In genomic region chr15:78403896-78404295, GRCm38 (mm10) we compare ENCODE assay signal across 10 mouse cellular contexts. TPM values are rescaled to one million over a fixed set of nuclear protein-coding genes. Genes with fewer than 3 reads are reported as not detected.
A peak's percentile ranks its signal among the peaks of the same experiment; 100 is the strongest.
DNase-seq lines count a peak whose midpoint lies in the region; ATAC-seq and TF ChIP-seq lines count a peak whose summit lies in the region.
"Had no signal": no experiment of that assay in that cellular context is flagged by ENCODE, and none has a peak within 500 bp of the region (broad histone marks: within the 10 kb centered on the region; RNA-seq: fewer than 3 reads in every experiment).

No protein-coding gene starts in this region.

- WGBS in forebrain, embryonic 14.5 days = 21% methylated on average over 1 of the region's 1 CpGs
- WGBS in intestine, embryonic 15.5 days = 81% methylated on average over 1 of the region's 1 CpGs
- WGBS in lung, adult 2 months = 29% methylated on average over 1 of the region's 1 CpGs

- no peaks in the 10 kb centered on the region for H3K9me3 ChIP-seq in erythroblast, embryonic 14.5 days (ENCODE audit: control insufficient read depth, low read length)
- no peaks in the 10 kb centered on the region for H3K9me3 ChIP-seq in ES-E14 (ENCODE audit: control insufficient read depth, insufficient read depth, low read depth, low read length)
- H3K9me3 ChIP-seq in forebrain, embryonic 14.5 days (replicated peaks; ENCODE audit: control insufficient read depth, low read length) = no peaks in the 10 kb centered on the region
- H3K9me3 ChIP-seq in intestine, embryonic 15.5 days = no peaks in the 10 kb centered on the region
- H3K9me3 ChIP-seq: limb, embryonic 13.5 days had no signal

- no peak for TF ChIP-seq CTCF in lung, adult 2 months (IDR thresholded peaks at IDR 0.05; ENCODE audit: insufficient read depth, low read length)

- in situ Hi-C loops in ES-E14 (cut with MboI; ENCODE audit: low sequenced_read_pairs in 2 of 2, unreplicated experiment in 2 of 2) = no loop called here

- ATAC-seq in erythroblast, adult 5-6 weeks (replicated peaks; ENCODE audit: low FRiP score, poor library complexity, severe bottlenecking) = no peak
- no peak for ATAC-seq in forebrain, embryonic 14.5 days
- ATAC-seq in intestine, embryonic 15.5 days = no peak
- ATAC-seq in megakaryocyte-erythroid progenitor cell, adult 5-6 weeks (replicated peaks; ENCODE audit: low FRiP score, low TSS enrichment, poor library complexity, severe bottlenecking) = no peak

- TF ChIP-seq POLR2A in lung, adult 2 months (IDR thresholded peaks at IDR 0.05; ENCODE audit: borderline replicate concordance, extremely low read depth, low read depth, low read length) = no peak

- DNase-seq in ES-E14 (ENCODE audit: low read depth, low spot score) = no peak
- peak; percentile 68 for DNase-seq in forebrain, embryonic 14.5 days (ENCODE audit: low spot score)
- peak; percentile 43 for DNase-seq in lung, adult 2 months
- no peak for DNase-seq in spleen, postnatal 4 days (ENCODE audit: low spot score in 2 of 2)

- H3K36me3 ChIP-seq in erythroblast, embryonic 14.5 days (ENCODE audit: control insufficient read depth) = peaks cover 66% of the 10 kb centered on the region
- H3K36me3 ChIP-seq in ES-E14 (ENCODE audit: control insufficient read depth, insufficient read depth, low read length, poor library complexity, severe bottlenecking) = peaks cover 2% of the 10 kb centered on the region; the same call in 1 of the 2 replicates
- H3K36me3 ChIP-seq in forebrain, embryonic 14.5 days (ENCODE audit: control insufficient read depth, insufficient read depth, low read length) = no peaks in the 10 kb centered on the region
- H3K36me3 ChIP-seq in intestine, embryonic 15.5 days = no peaks in the 10 kb centered on the region
- H3K36me3 ChIP-seq: limb, embryonic 13.5 days had no signal

- no peak overlapping the region for H3K4me2 ChIP-seq in forebrain, embryonic 14.5 days (ENCODE audit: low read length)
- peak overlapping the region; percentile 30 for H3K4me2 ChIP-seq in intestine, embryonic 15.5 days (replicated peaks)

- H3K27ac ChIP-seq in ES-E14 (ENCODE audit: insufficient read depth, low read depth, low read length, poor library complexity, severe bottlenecking) = peak overlapping the region; percentile 26; the same call in 1 of the 2 replicates
- no peak overlapping the region for H3K27ac ChIP-seq in forebrain, embryonic 14.5 days (ENCODE audit: low read depth, low read length)
- peak overlapping the region; percentile 48; the same call in 1 of the 2 replicates for H3K27ac ChIP-seq in intestine, embryonic 15.5 days
- H3K27ac ChIP-seq: limb, embryonic 13.5 days had no signal

- H3K9ac ChIP-seq in ES-E14 (ENCODE audit: insufficient read depth, low read depth, low read length, poor library complexity, severe bottlenecking) = no peak overlapping the region
- H3K9ac ChIP-seq in forebrain, embryonic 14.5 days (ENCODE audit: low read length) = no peak overlapping the region
- no peak overlapping the region for H3K9ac ChIP-seq in intestine, embryonic 15.5 days
- H3K9ac ChIP-seq: limb, embryonic 13.5 days had no signal

- peaks cover 79% of the 10 kb centered on the region for H3K4me1 ChIP-seq in erythroblast, embryonic 14.5 days (ENCODE audit: control insufficient read depth)
- peaks cover 4 to 19% of the 10 kb centered on the region in 2 experiments; a peak in 2 of 4 replicates for H3K4me1 ChIP-seq in ES-E14 (ENCODE audit: control insufficient read depth in 2 of 2, insufficient read depth in 2 of 2, low read length in 2 of 2, poor library complexity in 1 of 2)
- H3K4me1 ChIP-seq in forebrain, embryonic 14.5 days (ENCODE audit: control insufficient read depth, insufficient read depth, low read length) = peaks cover 22% of the 10 kb centered on the region
- peaks cover 35% of the 10 kb centered on the region for H3K4me1 ChIP-seq in intestine, embryonic 15.5 days (replicated peaks)
- peaks cover 14% of the 10 kb centered on the region for H3K4me1 ChIP-seq in lung, adult 2 months (ENCODE audit: control insufficient read depth, insufficient read depth, low read length)

- no peaks in the 10 kb centered on the region for H3K27me3 ChIP-seq in erythroblast, embryonic 14.5 days (ENCODE audit: control insufficient read depth)
- peaks cover 8% of the 10 kb centered on the region; the same call in 1 of the 2 replicates for H3K27me3 ChIP-seq in forebrain, embryonic 14.5 days (replicated peaks; ENCODE audit: control insufficient read depth, insufficient read depth, low read length)
- peaks cover 5% of the 10 kb centered on the region for H3K27me3 ChIP-seq in intestine, embryonic 15.5 days (replicated peaks)

- peak overlapping the region; percentile 100 for H3K4me3 ChIP-seq in erythroblast, embryonic 14.5 days (replicated peaks)
- no peak overlapping the region for H3K4me3 ChIP-seq in ES-E14 (ENCODE audit: insufficient read depth in 1 of 2, low read depth in 1 of 2, low read length in 2 of 2, poor library complexity in 1 of 2, severe bottlenecking in 1 of 2)
- no peak overlapping the region for H3K4me3 ChIP-seq in forebrain, embryonic 14.5 days (ENCODE audit: low read depth, low read length)
- no peak overlapping the region for H3K4me3 ChIP-seq in intestine, embryonic 15.5 days (replicated peaks)
- peak overlapping the region; percentile 25 for H3K4me3 ChIP-seq in lung, adult 2 months (replicated peaks; ENCODE audit: extremely low read depth, low read depth, low read length)
- H3K4me3 ChIP-seq: limb, embryonic 13.5 days had no signal

TF ChIP-seq in ES-E14, 5 proteins besides CTCF, POLR2A, EP300 and RAD21:
- no peak for TF ChIP-seq ZNF384 (IDR thresholded peaks at IDR 0.05; ENCODE audit: low read depth, low read length)
- no peak for TF ChIP-seq CHD2 (IDR thresholded peaks at IDR 0.05; ENCODE audit: low read depth, low read length)
- TF ChIP-seq ZC3H11A (IDR thresholded peaks at IDR 0.05; ENCODE audit: borderline replicate concordance, low read depth, low read length) = no peak
- TF ChIP-seq MAFK (IDR thresholded peaks at IDR 0.05; ENCODE audit: insufficient read depth, low read depth, low read length) = no peak
- TF ChIP-seq HCFC1 (IDR thresholded peaks at IDR 0.05; ENCODE audit: borderline replicate concordance, insufficient read depth, low read length) = no peak

RNA-seq across cellular contexts. Expression of gene Tst, which starts 1.8 kb away (rescaled TPM):
- 3.8 and 3.9 TPM in 2 replicates for polyA plus RNA-seq in erythroblast, embryonic 14.5 days (2012)
- 5.2 and 6.0 TPM in 2 replicates for total RNA-seq in erythroblast, adult 5-6 weeks (2015; ENCODE audit: low replicate concordance)
- 3.5 and 8.1 TPM in 2 replicates for total RNA-seq in erythroblast, adult 5-6 weeks (2017; ENCODE audit: low replicate concordance)
- total RNA-seq in ES-E14 (2012; rRNA removed) = 14.9 and 22.4 TPM in 2 replicates
- 27.0 and 27.4 TPM in 2 replicates for polyA plus RNA-seq in forebrain, embryonic 14.5 days (2014; fragmentation: Nextera tagmentation; extraction: Ambion mirVana)
- 33.4 and 45.0 TPM in 2 replicates for polyA plus RNA-seq in intestine, embryonic 15.5 days (2015; fragmentation: Nextera tagmentation; extraction: Ambion mirVana)
- 122 and 136 TPM in 2 replicates for polyA plus RNA-seq in lung, adult 2 months (2012; rRNA removed)
- total RNA-seq in megakaryocyte-erythroid progenitor cell, adult 5-6 weeks (2014; fragmentation: Nextera tagmentation) = 6.4 and 10.2 TPM in 2 replicates
- total RNA-seq in megakaryocyte-erythroid progenitor cell, adult 5-6 weeks (2017) = 0.80 and 2.1 TPM in 2 replicates

RNA-seq across cellular contexts. Expression of gene Mpst, which starts 2.3 kb away (rescaled TPM):
- 68.7 and 72.8 TPM in 2 replicates for polyA plus RNA-seq in erythroblast, embryonic 14.5 days (2012)
- total RNA-seq in erythroblast, adult 5-6 weeks (2015; ENCODE audit: low replicate concordance) = 7.7 and 10.4 TPM in 2 replicates
- total RNA-seq in erythroblast, adult 5-6 weeks (2017; ENCODE audit: low replicate concordance) = 22.4 and 39.6 TPM in 2 replicates
- total RNA-seq in ES-E14 (2012; rRNA removed) = 15.1 and 18.8 TPM in 2 replicates
- polyA plus RNA-seq in forebrain, embryonic 14.5 days (2014; fragmentation: Nextera tagmentation; extraction: Ambion mirVana) = 5.9 and 6.1 TPM in 2 replicates
- polyA plus RNA-seq in intestine, embryonic 15.5 days (2015; fragmentation: Nextera tagmentation; extraction: Ambion mirVana) = 2.6 and 3.1 TPM in 2 replicates
- polyA plus RNA-seq in lung, adult 2 months (2012; rRNA removed) = 136 and 145 TPM in 2 replicates
- total RNA-seq in megakaryocyte-erythroid progenitor cell, adult 5-6 weeks (2014; fragmentation: Nextera tagmentation) = 18.7 and 23.2 TPM in 2 replicates
- total RNA-seq in megakaryocyte-erythroid progenitor cell, adult 5-6 weeks (2017) = 37.0 and 41.1 TPM in 2 replicates

RNA-seq across cellular contexts. Expression of gene Tex33, which starts 8.2 kb away (rescaled TPM):
- polyA plus RNA-seq in erythroblast, embryonic 14.5 days (2012) = not detected in 2 replicates
- not detected in 2 replicates for total RNA-seq in erythroblast, adult 5-6 weeks (2015; ENCODE audit: low replicate concordance)
- total RNA-seq in erythroblast, adult 5-6 weeks (2017; ENCODE audit: low replicate concordance) = not detected in 2 replicates
- not detected in 2 replicates for total RNA-seq in ES-E14 (2012; rRNA removed)
- not detected in 2 replicates for polyA plus RNA-seq in forebrain, embryonic 14.5 days (2014; fragmentation: Nextera tagmentation; extraction: Ambion mirVana)
- not detected in 2 replicates for polyA plus RNA-seq in intestine, embryonic 15.5 days (2015; fragmentation: Nextera tagmentation; extraction: Ambion mirVana)
- not detected in 2 replicates for polyA plus RNA-seq in lung, adult 2 months (2012; rRNA removed)
- total RNA-seq in megakaryocyte-erythroid progenitor cell, adult 5-6 weeks (2014; fragmentation: Nextera tagmentation) = not detected in 2 replicates
- not detected in 2 replicates for total RNA-seq in megakaryocyte-erythroid progenitor cell, adult 5-6 weeks (2017)
- total RNA-seq: common myeloid progenitor, adult 5-6 weeks had no signal
- polyA plus RNA-seq: limb, embryonic 13.5 days had no signal

RNA-seq across cellular contexts. Expression of gene Kctd17, which starts 24.5 kb away (rescaled TPM):
- 0.07 and 0.10 TPM in 2 replicates for polyA plus RNA-seq in erythroblast, embryonic 14.5 days (2012)
- total RNA-seq in erythroblast, adult 5-6 weeks (2015; ENCODE audit: low replicate concordance) = 1.0 TPM in 1 of 2 replicates, not detected in the other
- total RNA-seq in erythroblast, adult 5-6 weeks (2017; ENCODE audit: low replicate concordance) = 0.98 and 2.0 TPM in 2 replicates
- total RNA-seq in ES-E14 (2012; rRNA removed) = 24.7 and 28.0 TPM in 2 replicates
- polyA plus RNA-seq in forebrain, embryonic 14.5 days (2014; fragmentation: Nextera tagmentation; extraction: Ambion mirVana) = 110 and 113 TPM in 2 replicates
- polyA plus RNA-seq in intestine, embryonic 15.5 days (2015; fragmentation: Nextera tagmentation; extraction: Ambion mirVana) = 28.7 and 31.0 TPM in 2 replicates
- polyA plus RNA-seq in lung, adult 2 months (2012; rRNA removed) = 114 and 128 TPM in 2 replicates
- total RNA-seq in megakaryocyte-erythroid progenitor cell, adult 5-6 weeks (2014; fragmentation: Nextera tagmentation) = 0.82 TPM in 1 of 2 replicates, not detected in the other
- 2.2 TPM in 1 of 2 replicates, not detected in the other for total RNA-seq in megakaryocyte-erythroid progenitor cell, adult 5-6 weeks (2017)

Comparison
In these comparisons a context has a peak if more than half of its experiments do, and no peak if none do; other contexts are left out.
1. H3K4me3 ChIP-seq: peak in erythroblast, embryonic 14.5 days (single experiment) and lung, adult 2 months (single experiment); none in ES-E14 (0 of 2), forebrain, embryonic 14.5 days (single experiment) and intestine, embryonic 15.5 days (single experiment).
2. DNase-seq: peak in forebrain, embryonic 14.5 days (single experiment) and lung, adult 2 months (single experiment); none in ES-E14 (single experiment) and spleen, postnatal 4 days (0 of 2).